Mouse (Mus musculus): ENCODE measurements around the gene Pofut1.

Gene Pofut1

GRCm38 (mm10) chr2:153241250-153242014 is at the start of gene Pofut1, which contains the start of gene Plagl2:
TSS of gene Pofut1 (plus strand) at chr2:153241533.
TSS of gene Plagl2 (minus strand) at chr2:153241426.
- peak; percentile 93 for DNase-seq

GRCm38 (mm10) chr2:153194255-153194654 is 47.1 kb upstream of the Pofut1 start:
- no peak for DNase-seq

GRCm38 (mm10) chr2:153198485-153198884 is 42.8 kb upstream of the Pofut1 start:
- peak; percentile 41 for DNase-seq

GRCm38 (mm10) chr2:153199114-153199513 is 42.2 kb upstream of the Pofut1 start:
- DNase-seq: no peak

GRCm38 (mm10) chr2:153202766-153203165 is 38.6 kb upstream of the Pofut1 start:
- DNase-seq: no peak

- no peak for DNase-seq
These were observed 33.2 kb upstream of the Pofut1 start for GRCm38 (mm10) chr2:153208149-153208548.

GRCm38 (mm10) chr2:153209286-153209685 is 32.0 kb upstream of the Pofut1 start:
- no peak for DNase-seq

- DNase-seq: no peak
These were observed 29.9 kb upstream of the Pofut1 start for GRCm38 (mm10) chr2:153211451-153211850.

- no peak for DNase-seq
These were observed 28.0 kb upstream of the Pofut1 start for GRCm38 (mm10) chr2:153213351-153213750.

- peak; percentile 42 for DNase-seq
These were observed 26.5 kb upstream of the Pofut1 start for GRCm38 (mm10) chr2:153214771-153215259.

- DNase-seq: no peak
These were observed 25.9 kb upstream of the Pofut1 start for GRCm38 (mm10) chr2:153215421-153215820.

GRCm38 (mm10) chr2:153217826-153218340 is 23.4 kb upstream of the Pofut1 start:
- DNase-seq: no peak

- no peak for DNase-seq
These were observed 22.8 kb upstream of the Pofut1 start for GRCm38 (mm10) chr2:153218516-153218915.

- DNase-seq: no peak
These were observed 19.7 kb upstream of the Pofut1 start for GRCm38 (mm10) chr2:153221620-153222019.

- DNase-seq: no peak
These were observed 19.2 kb upstream of the Pofut1 start for GRCm38 (mm10) chr2:153222130-153222529.

- DNase-seq: no peak
These were observed 18.8 kb upstream of the Pofut1 start for GRCm38 (mm10) chr2:153222566-153222965.

- DNase-seq: peak; percentile 61
These were observed 16.3 kb upstream of the Pofut1 start, which contains the start of gene Tspyl3 for GRCm38 (mm10) chr2:153224946-153225594. TSS of gene Tspyl3 (minus strand) at chr2:153225441.

GRCm38 (mm10) chr2:153225595-153225953 is 15.8 kb upstream of the Pofut1 start:
- no peak for DNase-seq

- no peak for DNase-seq
These were observed 13.4 kb upstream of the Pofut1 start for GRCm38 (mm10) chr2:153227959-153228358.

- DNase-seq: no peak
These were observed 12.8 kb upstream of the Pofut1 start for GRCm38 (mm10) chr2:153228523-153228922.

- DNase-seq: no peak
These were observed 4.1 kb upstream of the Pofut1 start for GRCm38 (mm10) chr2:153237193-153237592.

- DNase-seq: no peak
These were observed 3.4 kb upstream of the Pofut1 start for GRCm38 (mm10) chr2:153237891-153238290.

- DNase-seq: no peak
These were observed 2.9 kb upstream of the Pofut1 start for GRCm38 (mm10) chr2:153238406-153238805.
